Mouse (Mus musculus): ENCODE results near the gene Rgs12.

DNA sequence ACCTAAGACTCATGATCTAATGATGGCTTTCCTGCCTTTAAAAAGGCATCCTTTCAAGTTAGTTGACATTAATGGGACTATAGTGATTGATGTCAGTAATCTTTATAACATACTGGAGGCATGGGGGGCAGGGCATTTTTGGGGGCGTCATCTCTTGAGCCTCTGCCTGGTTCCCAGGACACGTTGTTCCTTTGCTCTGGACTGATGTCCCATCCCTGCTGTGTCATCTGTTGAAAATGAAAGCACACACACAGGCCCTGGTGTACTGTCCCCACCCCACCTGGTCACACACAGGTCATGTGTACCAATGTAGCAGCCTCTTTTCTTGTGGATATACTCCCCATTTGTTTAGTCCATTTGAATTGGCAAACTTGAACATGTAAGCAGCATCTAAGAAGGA is 57.4 kb downstream of the Rgs12 start:
- TF ChIP-seq TCF12 (IDR thresholded peaks at IDR 0.05; ENCODE audit: insufficient read depth, poor library complexity, severe bottlenecking) (no peak), POLR2A (IDR thresholded peaks at IDR 0.05; ENCODE audit: insufficient read length, low read depth) (no peak), MYOG (IDR thresholded peaks at IDR 0.05; ENCODE audit: control insufficient read depth in 1 of 3, insufficient read depth in 1 of 3, insufficient read length in 2 of 3, low read depth in 2 of 3) (no peak), USF1 (IDR thresholded peaks at IDR 0.05; ENCODE audit: low read depth) (no peak), POLR2AphosphoS2 (IDR thresholded peaks at IDR 0.05; ENCODE audit: insufficient read length, low read depth) (no peak), E2F4 (IDR thresholded peaks at IDR 0.05; ENCODE audit: insufficient read depth) (no peak), CEBPB (IDR thresholded peaks at IDR 0.05; ENCODE audit: insufficient read depth, poor library complexity, severe bottlenecking) (no peak), MAX (IDR thresholded peaks at IDR 0.05; ENCODE audit: low read depth) (no peak), REST (IDR thresholded peaks at IDR 0.05; ENCODE audit: insufficient read depth, insufficient read length) (no peak)

Measured in myocyte (in vitro differentiated cells).